Mouse (Mus musculus) ES-E14 (cell line): ENCODE results near the gene Mei1.

Experiments used
- CHD2 ChIP-seq: IDR thresholded peaks from 2 replicates; pipeline ENCODE4 v1.6.1; 2014; ENCODE audit warnings: mild to moderate bottlenecking, low read depth, low read length, inconsistent platforms
- MAFK ChIP-seq: IDR thresholded peaks from 2 replicates; pipeline ENCODE4 v1.6.1; 2014; ENCODE audit warnings: mild to moderate bottlenecking, low read depth, low read length, inconsistent platforms; ENCODE audit not compliant: insufficient read depth
- ZNF384 ChIP-seq: IDR thresholded peaks from 2 replicates; pipeline ENCODE4 v1.6.1; 2012; ENCODE audit warnings: low read depth, low read length, inconsistent platforms

GRCm38 (mm10) chr15:82033762-82034161 lies 36.0 kb upstream of the Mei1 start, which contains the start of gene Desi1:
- TF ChIP-seq CHD2 (no peak), MAFK (no peak), ZNF384 (no peak)
